Mouse (Mus musculus) MEL-GATA-1-ER (cell line): ENCODE data around the gene Dyrk1a.

ENCODE experiments used
- DNase-seq: peaks from one replicate; pipeline ENCODE4 v3.0.0-alpha.2; 2012; ENCODE audit warnings: low read depth; ENCODE audit errors: extremely low read depth

Gene Dyrk1a

DNA sequence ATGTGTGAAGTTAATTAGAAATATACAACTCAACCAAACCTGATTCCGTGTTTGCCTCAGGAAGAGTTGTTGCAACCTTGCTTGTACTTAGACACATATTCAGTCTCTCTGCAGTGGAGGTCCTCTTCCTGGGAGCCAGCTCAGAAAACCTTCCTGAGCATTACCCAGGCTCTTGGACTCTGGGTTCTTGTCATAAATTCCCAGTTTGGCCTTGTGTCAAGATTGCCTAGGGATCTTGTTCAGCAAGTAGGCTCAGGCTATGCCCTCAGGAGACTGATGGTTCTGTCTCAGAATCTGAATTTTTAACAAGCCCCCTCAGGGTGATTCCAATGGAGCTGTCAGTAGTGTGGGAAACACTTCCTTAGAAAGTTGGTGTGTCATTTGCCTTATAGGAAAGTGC is 19.8 kb downstream of the Dyrk1a start:
- no peak for DNase-seq

DNA sequence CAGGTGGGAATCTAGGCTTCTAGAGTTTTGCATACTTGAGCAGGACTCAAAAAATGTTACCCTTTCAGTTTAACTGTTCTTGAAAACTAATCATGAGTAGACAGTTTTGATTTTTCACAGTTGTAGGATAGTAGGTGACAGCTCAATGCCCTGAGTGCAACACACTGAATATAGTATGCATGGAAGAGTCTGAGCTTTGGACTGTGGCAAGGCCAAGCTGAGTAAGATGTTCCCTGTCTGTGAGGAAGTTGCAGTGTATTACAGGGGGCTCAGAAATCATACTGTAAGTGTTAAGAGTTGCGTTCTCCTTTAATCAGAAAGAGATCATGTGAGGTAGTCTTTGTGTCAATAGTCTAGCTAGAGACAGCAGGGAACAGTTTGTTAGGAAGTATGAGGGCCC is 20.4 kb downstream of the Dyrk1a start:
- DNase-seq, result no peak

DNA sequence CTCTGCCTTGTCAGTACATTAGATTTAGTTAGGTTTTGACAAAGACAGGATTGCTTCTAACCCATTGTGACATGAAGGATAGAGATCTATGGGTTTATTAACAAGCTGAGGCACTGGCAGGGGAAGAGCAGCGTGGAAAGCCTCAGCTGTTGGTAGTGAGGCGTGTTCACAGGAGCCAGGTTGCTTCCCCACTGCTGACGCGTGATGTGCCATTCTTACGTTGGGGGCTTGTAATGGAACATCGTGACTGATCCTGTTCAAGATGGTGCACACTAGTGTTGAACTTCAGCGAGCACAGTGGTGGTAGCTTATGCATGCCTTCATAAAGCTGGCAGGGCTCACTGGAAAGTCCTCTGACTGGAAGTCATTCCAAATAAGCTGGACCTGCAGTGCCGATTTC is 21.2 kb downstream of the Dyrk1a start:
- no peak for DNase-seq

DNA sequence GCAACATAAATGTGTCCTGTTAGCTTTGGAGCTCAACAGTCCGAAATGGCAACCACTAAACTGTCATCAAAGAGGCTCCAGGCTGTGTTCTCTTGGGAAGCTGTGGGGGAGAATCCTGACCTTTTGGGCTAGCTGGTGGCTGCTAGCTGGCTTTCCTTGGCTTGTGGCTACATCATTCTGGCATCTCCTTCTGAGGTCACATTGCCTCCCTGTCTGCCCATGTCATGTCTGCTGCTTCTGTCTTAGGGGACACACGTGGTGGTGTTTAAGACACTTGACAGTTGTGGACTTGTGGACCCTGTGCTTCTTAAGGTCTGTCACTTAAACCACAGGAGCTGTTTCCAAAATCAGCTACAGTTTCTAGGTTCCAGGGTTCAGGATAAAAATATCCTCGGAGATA is 21.7 kb downstream of the Dyrk1a start:
- no peak for DNase-seq

DNA sequence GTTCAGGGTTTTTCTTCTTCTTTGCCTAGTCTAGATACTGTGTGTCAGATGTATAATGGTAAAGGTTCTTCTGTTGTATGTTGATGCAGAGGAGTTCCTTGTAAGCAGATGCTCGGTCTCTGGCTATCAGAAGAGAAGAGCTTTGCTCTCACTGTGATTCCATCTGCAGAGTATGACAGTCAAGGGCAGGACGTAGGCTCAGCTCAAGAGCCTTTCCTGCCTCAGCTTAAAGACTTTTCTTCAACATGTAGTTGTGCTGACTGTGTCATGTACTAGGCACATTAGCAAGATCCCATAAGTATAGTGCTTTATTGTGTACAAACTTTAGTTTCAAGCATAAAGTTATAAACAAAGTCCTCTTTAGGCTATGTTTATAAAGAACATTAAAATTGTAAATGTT is 26.8 kb downstream of the Dyrk1a start:
- no peak for DNase-seq

DNA sequence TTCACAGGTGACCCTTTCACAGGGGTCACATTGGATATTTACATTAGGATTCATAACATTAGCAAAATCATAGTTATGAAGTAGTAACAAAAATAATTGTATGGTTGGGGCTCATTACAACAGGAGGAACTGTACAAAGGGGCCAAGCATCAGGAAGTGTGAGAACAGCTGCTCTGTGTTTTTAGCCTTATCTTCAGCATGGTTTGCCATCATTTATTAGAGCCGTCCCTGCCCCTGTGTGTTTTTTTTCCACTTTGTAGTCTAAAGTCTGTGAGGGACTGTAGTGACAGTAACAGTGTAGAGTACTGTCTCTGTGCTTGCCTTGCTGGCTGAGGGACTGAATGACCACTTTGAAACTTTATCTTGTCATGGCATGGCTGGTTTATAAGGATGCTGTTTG is 27.8 kb downstream of the Dyrk1a start:
- peak; percentile 11 for DNase-seq

DNA sequence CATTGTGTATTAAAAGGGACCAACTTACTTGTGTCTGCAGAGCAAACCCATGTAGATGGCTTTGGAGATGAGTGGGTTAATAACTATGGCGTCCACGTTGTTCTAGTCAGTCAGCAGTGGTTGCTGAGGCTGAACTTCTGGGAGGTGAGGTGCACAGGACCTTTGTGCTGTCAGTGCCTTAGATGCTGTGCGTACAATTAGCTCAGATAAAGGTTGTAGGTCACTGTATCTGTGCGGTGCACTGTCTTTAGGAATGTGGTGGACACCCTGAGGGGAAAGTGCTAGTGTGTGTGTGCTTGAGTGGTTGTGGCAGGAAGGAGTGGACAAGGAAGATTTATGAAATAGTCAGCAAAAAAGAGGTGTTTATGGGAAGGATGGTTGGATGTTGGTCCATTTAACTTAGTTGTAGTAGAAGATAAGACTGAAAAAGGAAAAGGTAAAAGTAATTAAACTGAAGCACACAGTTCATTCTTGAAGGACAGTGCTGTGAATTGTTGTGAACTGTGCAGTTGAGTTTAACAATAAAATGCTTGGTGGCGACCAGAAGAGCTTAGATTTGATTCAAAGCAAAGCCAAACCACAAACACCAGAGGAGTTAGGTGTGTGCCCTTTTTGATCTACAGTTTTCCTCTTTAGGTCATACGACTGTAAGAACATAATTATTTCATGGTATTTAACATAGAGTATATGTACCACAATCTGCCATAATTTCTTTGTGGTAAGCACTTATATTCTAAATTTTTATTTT is 30.3 kb downstream of the Dyrk1a start:
- DNase-seq, result no peak

DNA sequence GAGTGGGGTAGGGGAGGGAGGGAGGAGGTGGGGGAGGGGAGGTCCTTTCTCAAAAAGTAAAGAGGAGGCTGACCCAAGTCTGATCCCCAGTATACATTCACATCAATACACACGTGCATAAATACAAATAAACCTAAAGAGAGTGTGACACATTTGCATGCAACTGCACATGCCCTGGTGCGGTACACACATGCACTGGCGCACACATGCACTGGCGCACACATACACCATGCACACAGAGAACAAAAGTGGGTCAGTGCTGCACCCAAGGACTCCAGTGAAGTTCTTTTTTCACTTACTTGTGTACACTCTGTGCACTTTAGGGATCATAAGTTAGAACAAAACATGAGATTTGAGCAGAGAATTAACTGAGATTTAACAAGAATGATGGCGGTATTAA is 31.3 kb downstream of the Dyrk1a start:
- DNase-seq, result no peak

DNA sequence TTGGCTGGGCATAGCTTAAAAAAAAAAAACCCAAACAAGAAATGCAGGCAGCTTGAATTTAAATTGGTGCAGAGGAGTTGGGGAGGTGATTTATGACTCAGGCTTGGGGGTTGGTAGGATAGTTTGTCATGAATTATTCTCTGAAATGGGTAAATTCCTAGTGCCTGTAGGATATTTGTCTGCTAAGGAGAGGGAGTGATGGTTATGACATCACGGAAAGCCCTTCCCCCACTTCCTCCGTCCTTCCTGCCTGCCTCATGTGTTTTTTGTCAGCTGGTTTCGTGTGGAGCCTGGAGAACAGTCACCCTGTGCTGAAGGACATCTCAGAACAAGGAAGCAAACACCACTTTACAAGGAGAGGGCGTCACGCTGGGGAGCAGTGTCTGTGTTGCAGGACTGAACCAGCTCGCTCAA is 31.7 kb downstream of the Dyrk1a start:
- no peak for DNase-seq

DNA sequence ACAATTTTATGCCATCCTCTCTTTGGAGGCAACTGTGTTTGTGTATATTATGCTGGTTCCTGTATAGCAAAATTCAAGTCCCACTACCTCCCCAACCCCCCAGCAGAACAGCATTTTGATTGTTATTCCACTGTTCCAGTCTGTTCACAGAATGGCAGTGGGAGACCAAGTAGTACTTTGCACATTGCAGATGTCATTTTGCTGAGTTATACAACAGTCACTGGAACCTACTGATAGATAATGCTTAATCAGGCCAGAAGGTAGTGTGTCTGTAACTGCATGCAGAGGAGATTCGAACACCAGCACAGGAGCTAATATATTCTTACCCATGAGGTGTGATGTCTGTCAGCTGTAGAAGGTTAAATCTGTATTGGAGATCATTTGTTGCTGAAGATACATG is 32.4 kb downstream of the Dyrk1a start:
- DNase-seq, result no peak

DNA sequence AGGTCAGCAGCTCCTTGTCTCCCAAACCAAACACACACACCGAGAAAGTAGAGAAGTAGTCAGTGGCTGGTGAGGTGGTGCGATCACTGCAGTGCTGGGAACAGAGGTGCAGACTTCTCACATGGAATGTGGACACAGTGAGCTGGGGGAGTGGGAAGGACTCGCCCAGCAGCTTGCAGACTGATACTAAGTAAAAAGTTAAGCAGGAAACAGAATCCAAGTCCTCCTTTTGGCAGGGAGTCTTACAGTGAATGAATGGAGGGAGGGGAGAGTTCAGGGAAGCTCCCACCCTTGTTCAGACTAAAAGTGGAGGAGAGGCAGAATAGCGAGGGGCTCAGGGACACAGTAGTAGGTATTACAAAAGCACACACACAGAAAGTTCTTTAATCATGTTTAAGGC is 32.9 kb downstream of the Dyrk1a start:
- DNase-seq, result no peak

DNA sequence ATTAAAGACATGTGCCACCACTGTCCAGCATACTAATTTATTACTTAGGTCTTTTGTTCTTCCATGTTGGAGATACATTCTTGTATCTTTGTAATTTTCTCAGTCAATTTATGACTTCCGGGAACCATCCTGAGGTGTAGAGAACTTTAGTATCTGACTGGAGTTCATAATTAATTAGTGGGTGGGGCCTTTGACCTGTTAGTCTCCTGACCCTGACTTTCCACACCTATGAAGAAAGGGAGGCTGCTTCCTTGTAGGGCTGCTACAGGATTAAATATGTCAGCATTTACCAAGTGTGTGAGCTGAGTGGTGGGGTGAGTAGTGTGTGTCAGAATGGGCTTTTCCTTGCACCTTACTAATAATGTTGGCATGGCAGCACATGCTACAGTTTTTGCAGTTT is 36.4 kb downstream of the Dyrk1a start:
- DNase-seq, result no peak

DNA sequence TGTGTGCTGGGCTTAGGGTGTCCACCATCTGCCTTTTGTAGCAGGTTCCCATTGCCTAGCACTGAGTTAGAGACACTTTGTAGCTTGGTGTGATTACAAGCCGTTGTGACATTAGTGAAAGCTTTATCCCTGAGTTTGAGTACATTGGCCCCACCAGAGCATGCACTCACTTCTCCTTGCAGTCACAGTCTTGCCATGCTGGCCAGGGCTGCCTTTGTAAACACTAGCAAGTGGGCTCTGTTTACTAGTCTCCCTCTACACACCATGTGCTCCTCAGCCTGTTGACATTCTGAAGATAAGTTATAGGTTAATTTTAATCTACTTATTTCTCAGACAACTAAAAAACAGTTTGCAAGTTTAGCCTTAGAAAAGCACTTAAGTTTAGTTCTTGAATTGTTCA is 37.7 kb downstream of the Dyrk1a start:
- DNase-seq, result no peak

DNA sequence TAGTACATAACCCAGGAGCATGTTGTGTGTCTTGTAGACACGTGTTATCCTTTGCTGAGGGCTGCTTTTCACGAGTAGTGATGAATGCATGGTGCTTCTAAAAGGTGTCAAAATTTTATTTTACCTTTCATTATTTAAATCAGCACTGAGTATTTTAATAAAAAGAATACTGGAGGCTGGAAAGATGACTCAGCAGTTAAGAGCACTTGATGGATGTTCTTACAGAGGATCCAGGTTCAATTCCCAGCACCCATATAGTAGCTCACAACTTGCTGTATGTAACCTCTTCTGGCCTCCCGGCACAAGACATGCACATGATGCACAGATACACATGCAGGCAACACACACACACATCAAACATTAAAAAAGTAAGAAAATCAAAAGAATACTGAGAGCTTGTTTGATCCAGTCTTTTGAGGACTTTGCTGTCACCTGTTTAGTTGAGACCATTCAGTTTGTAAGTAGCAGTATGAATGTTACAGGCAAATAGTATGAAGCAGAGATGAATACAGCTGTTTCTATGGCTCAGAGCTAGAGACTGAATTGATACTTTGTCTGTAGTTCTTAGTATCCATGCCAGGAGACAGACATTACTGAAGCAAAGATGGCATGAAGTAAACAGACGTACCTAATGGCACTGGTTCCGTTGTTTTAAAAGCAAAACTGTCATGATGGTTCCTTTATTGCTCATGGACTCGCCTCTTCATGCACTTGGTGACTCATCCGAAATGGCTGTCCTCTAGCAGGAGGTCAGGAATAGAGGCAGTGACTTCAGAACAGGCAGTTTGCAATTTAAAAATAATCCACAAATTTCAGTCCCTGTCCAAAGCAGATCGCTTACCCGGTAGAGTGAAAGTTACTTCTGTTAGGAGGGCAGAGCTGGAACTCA is 39.1 kb downstream of the Dyrk1a start:
- DNase-seq, result no peak

DNA sequence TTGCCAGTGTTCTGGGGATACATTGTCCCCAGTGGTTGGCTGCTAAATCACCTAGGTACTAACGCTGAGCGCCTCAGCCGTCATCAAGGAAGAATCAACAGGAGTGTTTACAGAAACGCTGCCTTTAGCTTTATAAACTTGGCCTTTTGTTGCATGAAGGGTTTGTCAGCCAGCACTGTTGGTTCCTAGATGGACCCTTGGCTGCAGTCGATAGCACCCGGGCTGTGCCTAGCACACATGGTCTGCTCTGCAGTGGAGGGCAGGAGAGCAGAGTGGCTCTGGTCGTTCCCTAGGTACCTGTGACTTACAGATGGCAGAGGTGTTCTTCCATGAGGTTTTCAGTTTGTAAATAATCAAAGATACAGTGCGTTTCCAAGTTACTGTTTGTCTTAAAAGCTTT is 42.8 kb downstream of the Dyrk1a start:
- DNase-seq, result no peak

DNA sequence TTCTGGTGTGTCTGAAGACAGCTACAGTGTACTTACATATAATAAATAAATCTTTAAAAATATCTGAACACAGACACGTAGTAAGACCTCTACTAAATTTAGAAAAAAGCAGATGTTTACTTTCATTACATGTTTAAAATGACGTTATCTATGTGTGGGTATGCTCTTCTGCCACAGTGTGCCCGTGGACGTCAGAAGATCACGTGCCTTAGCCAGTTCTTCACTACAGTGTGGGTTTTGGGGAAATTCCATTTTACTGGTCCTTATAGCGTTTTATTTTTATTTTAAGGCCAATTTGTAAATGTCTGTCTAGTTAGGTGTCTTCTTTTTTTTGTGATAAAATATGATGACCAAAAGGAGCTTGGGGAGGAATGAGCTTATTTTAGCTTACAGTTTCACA is 47.4 kb downstream of the Dyrk1a start:
- DNase-seq, result no peak

DNA sequence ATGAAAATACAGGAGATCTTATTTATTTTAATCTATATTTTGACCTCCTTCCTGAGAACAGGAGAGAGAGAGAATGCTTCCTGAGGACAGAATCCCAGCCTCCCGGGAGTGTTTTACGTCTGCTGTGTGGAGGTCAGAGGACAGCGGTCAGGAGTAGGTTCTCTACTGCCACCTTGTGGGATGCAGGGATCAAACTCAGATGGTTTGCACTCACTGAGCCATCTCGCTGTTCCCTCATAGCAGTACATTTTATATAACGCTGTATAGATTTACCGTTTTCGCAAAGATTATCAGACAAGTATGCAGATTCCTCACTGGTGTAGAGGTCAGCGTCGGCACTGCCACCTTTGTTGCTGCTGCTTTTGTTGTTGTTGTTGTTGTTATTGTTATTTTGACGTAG is 48.7 kb downstream of the Dyrk1a start:
- DNase-seq, result no peak

DNA sequence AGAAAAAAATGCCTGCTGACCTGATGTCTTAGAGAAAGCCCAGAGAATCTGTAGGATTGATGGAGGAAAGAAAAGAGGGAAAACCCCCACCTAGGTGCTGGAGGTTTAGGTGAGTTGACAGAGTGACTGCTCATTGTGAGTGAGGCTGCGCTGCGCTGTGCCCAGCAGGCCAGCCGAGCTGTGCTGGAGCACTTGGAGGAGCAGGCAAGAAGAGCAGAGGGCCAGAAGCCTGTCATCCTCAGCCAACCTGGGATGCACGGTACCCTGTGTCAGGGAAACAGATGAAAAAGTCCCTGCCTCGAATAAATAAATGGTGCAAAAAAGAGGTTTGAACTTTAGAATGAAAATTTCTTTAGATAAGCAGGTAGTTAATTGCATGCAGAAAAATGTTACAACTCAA is 49.5 kb downstream of the Dyrk1a start:
- no peak for DNase-seq

DNA sequence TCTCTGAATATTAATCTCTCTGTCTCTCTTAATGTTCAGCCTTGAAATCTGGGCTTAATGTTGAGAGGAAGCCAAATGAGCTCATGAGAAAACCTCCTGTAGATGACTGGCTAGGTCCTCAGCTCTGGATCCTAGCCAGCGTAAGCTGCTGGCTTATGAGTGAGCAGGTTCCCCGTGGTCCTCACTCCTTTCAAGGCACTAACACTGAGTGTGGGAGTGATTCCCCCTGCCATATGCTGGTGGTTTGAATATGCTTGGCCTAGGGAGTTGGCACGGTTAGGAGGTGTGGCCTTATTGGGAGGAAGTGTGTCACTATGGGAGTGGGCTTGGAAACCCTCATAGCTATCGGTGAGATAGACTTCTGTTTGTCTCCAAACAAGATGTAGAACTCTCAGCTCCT is 55.1 kb downstream of the Dyrk1a start:
- DNase-seq, result no peak

DNA sequence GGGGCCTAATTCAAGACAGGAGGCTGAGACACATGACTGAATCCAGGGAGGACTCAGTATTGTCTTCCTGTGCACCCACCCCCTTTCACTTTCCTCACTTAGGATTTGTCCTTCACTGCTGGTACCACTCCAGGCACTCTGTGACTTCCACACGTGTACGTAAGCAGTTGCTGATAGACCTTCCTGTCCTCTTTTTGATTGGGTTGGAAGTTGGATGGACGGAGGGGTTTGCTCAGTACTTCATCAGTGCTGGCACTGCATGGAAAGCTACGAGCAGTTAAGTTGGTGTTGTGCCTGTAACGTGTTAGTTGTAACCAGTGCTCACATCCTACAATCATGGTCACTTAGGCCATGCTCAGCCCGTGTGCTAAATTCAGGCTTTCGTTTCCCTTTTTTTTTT is 55.8 kb downstream of the Dyrk1a start:
- DNase-seq, result no peak

DNA sequence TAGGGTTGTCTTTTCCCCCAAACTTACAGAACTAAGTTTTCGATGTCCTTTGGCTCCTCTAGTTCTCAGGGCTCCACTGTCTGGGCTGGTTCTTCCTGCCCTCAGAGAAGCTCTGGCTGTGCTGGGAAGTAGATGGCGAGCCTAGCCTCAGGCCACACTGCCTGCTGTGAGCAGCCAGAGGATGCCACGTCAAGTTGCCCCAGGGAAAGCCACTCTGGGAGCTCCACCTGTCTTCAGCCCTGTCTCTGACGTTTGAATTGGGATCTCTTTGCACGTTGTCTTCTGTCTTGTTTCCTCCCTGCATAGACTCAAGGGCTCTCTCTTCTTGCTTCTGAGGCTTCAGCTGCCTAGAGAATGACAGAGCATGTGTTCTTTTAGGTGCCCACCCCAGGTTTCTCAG is 57.9 kb downstream of the Dyrk1a start:
- no peak for DNase-seq

DNA sequence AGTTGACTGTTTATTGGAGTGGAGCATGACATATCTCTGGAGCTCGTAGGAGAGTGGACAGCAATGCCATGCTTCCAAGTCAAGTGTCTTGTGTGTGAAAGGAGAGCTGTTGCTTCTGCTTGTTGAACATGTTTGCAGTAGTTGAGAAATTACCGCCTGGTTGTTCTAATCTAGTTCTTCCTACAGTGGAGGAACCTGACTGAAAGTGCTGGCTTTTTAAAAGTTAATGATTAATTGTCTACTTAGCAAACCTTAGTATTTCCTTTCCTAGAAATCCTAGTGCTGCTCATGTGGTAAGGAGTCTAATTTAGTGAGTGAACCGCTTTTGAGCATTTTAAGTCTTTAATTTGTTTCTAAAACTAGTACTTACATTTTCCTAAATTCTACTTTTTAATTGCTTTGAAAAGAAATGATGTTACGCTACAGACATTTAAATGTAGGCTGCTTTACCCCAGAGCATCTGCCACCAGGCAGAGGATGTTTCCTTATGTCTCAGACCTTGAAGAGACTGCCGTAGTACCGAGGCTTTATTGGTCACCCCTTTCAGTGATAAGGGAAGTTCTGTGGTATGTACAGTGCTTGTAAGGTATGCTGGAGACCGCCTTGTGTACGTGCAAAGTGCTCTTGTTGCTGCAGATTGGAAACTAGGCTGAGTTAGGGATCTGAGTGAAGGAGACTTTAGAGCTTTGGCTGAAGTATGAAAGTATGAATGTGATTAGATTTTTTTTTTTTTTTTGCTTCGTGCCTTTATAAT is 59.3 kb downstream of the Dyrk1a start:
- DNase-seq, result no peak
